Mouse (Mus musculus) spleen, adult 2 months (tissue): ENCODE data around the gene Acadl. TPM values are rescaled to one million over a fixed set of nuclear protein-coding genes. Genes with fewer than 3 reads are reported as not detected.

Experiments
- DNase-seq, 2 experiments: peaks; one replicate each; pipeline versions ENCODE4 v3.0.0 to v3.0.0-alpha.2; 2012 to 2021; ENCODE audit warnings: low spot score in 2 of 2, low read depth in 1 of 2
- H3K27ac ChIP-seq: fragments of 200-500 bp; 2 replicates; pipeline ENCODE4 v1.5.1; 2012; ENCODE audit warnings: low read length, inconsistent platforms; ENCODE audit not compliant: insufficient read depth
- H3K27me3 ChIP-seq: fragments of 200-500 bp; 2 replicates; pipeline ENCODE4 v1.6.1; 2012; ENCODE audit warnings: mild to moderate bottlenecking, moderate library complexity, low read length, inconsistent platforms; ENCODE audit not compliant: control insufficient read depth, insufficient read depth
- H3K36me3 ChIP-seq: fragments of 200-500 bp; 2 replicates; pipeline ENCODE4 v1.6.1; 2012; ENCODE audit warnings: mild to moderate bottlenecking, low read length, inconsistent platforms; ENCODE audit not compliant: control insufficient read depth, insufficient read depth
- H3K4me1 ChIP-seq: fragments of 200-500 bp; 2 replicates; pipeline ENCODE4 v1.6.1; 2011; ENCODE audit warnings: inconsistent platforms; ENCODE audit not compliant: control insufficient read depth, insufficient read depth, insufficient read length
- H3K4me3 ChIP-seq: fragments of 200-500 bp; 2 replicates; pipeline ENCODE4 v1.5.1; 2011; ENCODE audit warnings: mild to moderate bottlenecking, inconsistent platforms; ENCODE audit not compliant: insufficient read depth, insufficient read length; ENCODE audit errors: extremely low read depth
- CTCF ChIP-seq: fragments of 200-500 bp; IDR thresholded peaks from 2 replicates; pipeline ENCODE4 v1.5.1; 2011; ENCODE audit warnings: mild to moderate bottlenecking, inconsistent platforms; ENCODE audit not compliant: insufficient read depth, insufficient read length, insufficient replicate concordance; ENCODE audit errors: extremely low read depth
- POLR2A ChIP-seq: fragments of 200-500 bp; IDR thresholded peaks from 2 replicates; pipeline ENCODE4 v1.6.1; 2011; ENCODE audit warnings: low read depth, low read length, inconsistent platforms
- WGBS: fragments of 180-500 bp; shearing (Covaris S2); methylation state at CpG from one replicate; pipeline ENCODE4 v1.1.7; 2018; 5-methylcytosine and 5-hydroxymethylcytosine counted together
- polyA plus RNA-seq: library from polyadenylated mRNA; depleted of rRNA; stranded (reverse); fragments of >200 nt; gene quantifications from 2 replicates; pipeline ENCODE4 v1.2.3, GENCODE M21; 2012; rRNA removed

Acadl gene
- polyA plus RNA-seq, 1 experiment = 11.4 TPM

DNA sequence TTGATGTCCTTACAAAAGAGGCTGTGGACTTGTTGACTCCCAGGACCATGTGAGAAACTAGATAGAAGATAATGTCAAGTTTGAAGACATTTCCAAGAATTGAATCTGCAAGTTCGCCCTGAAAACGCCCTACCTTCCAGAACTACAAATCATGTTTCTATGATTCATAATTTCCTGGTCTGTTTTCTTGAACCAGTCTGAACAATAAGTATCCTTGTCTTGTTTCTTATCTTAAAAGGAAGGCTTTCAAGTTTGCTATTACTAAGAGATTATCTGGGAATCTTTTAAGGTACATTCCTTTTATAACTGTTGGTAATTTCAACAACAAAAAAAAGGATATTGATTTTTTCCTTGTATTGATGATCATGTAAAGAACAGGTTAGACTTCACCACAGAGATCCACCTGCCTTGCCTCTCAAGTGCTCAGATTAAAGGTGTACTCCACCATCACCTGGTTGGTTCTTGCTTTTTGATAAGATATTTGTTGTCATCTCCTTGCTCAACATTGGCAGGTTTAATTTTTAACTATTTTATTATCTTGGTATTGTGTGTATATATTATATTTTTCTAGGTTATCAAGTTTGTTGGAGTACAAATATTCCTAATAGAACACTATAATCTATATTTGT lies 70.1 kb downstream of the Acadl start:
- no peak for DNase-seq
- TF ChIP-seq POLR2A (no peak), CTCF (no peak)

GRCm38 (mm10) chr1:66782296-66782695 lies 80.8 kb downstream of the Acadl start:
- Histone ChIP-seq H3K27me3 (no peaks in the 10 kb centered on the region), H3K27ac (no peak overlapping the region), H3K4me3 (no peak overlapping the region), H3K4me1 (no peaks in the 10 kb centered on the region), H3K36me3 (no peaks in the 10 kb centered on the region)
- no peak for DNase-seq
- TF ChIP-seq POLR2A = no peak
- no peak for TF ChIP-seq CTCF
- WGBS = 69% methylated on average over 2 of the region's 2 CpGs

More for the DNA sequence above, 70.1 kb downstream of the Acadl start:
- H3K4me3 ChIP-seq = no peak overlapping the region
- H3K27ac ChIP-seq = no peak overlapping the region
- peaks cover under 1% of the 10 kb centered on the region; the same call in 1 of the 2 replicates for H3K4me1 ChIP-seq
- 86% methylated on average over 2 of the region's 2 CpGs for WGBS
- no peaks in the 10 kb centered on the region for H3K36me3 ChIP-seq
- H3K27me3 ChIP-seq = no peaks in the 10 kb centered on the region

DNA sequence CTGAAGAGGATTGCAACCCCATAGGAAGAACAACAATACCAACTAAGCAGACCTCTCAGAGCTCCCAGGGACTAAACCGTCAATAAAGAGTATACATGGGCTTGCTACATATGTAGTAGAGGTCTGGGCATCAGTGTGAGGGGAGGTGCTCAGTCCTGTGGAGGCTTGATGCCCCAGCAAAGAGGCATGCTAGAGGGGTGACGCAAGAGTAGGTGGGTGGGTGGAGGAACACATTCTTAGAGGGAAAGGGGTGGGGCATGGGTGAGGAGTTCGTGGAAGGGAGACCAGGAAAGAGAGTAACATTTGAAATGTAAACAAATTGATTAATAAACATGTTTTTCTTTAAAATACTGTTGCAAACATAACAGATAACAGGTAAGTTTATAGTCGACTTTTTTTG lies 82.0 kb downstream of the Acadl start:
- DNase-seq = no peak
- H3K27ac ChIP-seq = no peak overlapping the region
- H3K4me3 ChIP-seq = no peak overlapping the region
- H3K36me3 ChIP-seq = no peaks in the 10 kb centered on the region
- no peaks in the 10 kb centered on the region for H3K4me1 ChIP-seq
- 90% methylated on average over 4 of the region's 4 CpGs for WGBS
- H3K27me3 ChIP-seq = no peaks in the 10 kb centered on the region
- no peak for TF ChIP-seq POLR2A
- TF ChIP-seq CTCF = no peak

Other genes starting within 250 kb of the Acadl start
- gene Rpe, start 162.4 kb downstream of the Acadl start, polyA plus RNA-seq = 7.0 and 10.5 TPM in 2 replicates
- 1.5 and 1.7 TPM in 2 replicates for gene Kansl1l, start 45.7 kb downstream of the Acadl start, polyA plus RNA-seq
- gene Myl1, start 82.1 kb upstream of the Acadl start, polyA plus RNA-seq = not detected in 2 replicates
- gene Lancl1, start 175.6 kb upstream of the Acadl start, polyA plus RNA-seq = 32.6 and 46.9 TPM in 2 replicates